Mouse (Mus musculus): ENCODE measurements around the gene Ugt1a10. TPM values are rescaled to one million over a fixed set of nuclear protein-coding genes. Genes with fewer than 3 reads are reported as not detected.

Ugt1a10 gene
- polyA plus RNA-seq, 1 experiment = not detected

DNA sequence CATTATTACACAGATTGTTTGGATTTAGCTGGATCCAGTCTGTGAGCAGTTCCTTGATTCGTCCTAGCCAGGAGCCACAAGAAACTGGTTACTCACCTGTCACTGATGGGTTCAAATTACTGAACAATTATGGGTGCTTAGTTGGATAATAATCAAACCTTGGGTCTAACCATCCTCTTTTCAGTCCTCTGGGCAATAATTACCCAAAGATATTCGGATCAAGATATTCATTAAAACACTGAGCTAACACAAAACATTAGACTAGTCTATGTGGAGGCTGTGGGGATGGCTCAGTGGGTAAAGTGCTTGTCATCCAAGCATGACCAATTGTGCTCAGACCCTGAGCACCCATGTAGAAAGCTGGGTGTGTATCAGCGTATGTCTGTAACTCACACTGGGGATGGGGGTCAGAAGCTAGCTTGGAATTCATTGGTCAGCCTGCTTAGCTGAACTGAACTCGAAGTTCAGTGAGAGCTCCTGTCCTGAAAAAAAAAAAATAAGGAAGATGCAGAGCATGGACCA, 180.8 kb downstream of the Ugt1a10 start:
- no peaks in the 10 kb centered on the region for H3K4me1 ChIP-seq (ENCODE audit: control insufficient read depth, insufficient read depth, low read length)
- WGBS = 58% methylated on average over 4 of the region's 4 CpGs
- H3K27ac ChIP-seq (ENCODE audit: insufficient read depth, low read depth, low read length) = no peak overlapping the region
- TF ChIP-seq POLR2A (IDR thresholded peaks at IDR 0.05; ENCODE audit: insufficient read depth, low read depth, low read length) (no peak), CTCF (IDR thresholded peaks at IDR 0.05; ENCODE audit: insufficient read depth, low read depth, low read length) (no peak)
- no peak overlapping the region for H3K4me3 ChIP-seq (ENCODE audit: insufficient read depth, low read depth, low read length)

DNA sequence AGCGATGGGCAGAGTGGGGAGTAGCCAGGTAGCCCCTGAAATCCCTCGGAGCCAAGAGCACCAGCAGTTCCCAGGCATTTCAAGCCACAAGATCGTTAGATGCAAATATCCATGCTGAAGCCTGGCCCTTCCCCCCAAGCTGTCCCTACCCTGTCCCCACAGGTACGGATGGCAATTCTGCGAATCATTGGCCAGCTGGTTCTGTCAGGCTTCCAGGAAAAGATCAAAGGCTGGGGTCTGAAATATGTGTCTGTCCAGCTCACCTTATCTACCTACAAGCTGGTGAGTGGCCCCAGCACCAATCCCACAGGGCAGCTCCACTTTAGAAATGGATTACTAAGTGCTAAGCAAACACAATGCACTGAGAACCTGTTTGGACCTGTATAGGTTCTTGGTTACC, 182.1 kb downstream of the Ugt1a10 start:
- H3K4me3 ChIP-seq (ENCODE audit: insufficient read depth, low read depth, low read length) = no peak overlapping the region
- 80% methylated on average over 5 of the region's 5 CpGs for WGBS
- no peaks in the 10 kb centered on the region for H3K4me1 ChIP-seq (ENCODE audit: control insufficient read depth, insufficient read depth, low read length)
- H3K27ac ChIP-seq (ENCODE audit: insufficient read depth, low read depth, low read length) = no peak overlapping the region
- TF ChIP-seq POLR2A (IDR thresholded peaks at IDR 0.05; ENCODE audit: insufficient read depth, low read depth, low read length) = no peak
- TF ChIP-seq CTCF (IDR thresholded peaks at IDR 0.05; ENCODE audit: insufficient read depth, low read depth, low read length) = no peak

DNA sequence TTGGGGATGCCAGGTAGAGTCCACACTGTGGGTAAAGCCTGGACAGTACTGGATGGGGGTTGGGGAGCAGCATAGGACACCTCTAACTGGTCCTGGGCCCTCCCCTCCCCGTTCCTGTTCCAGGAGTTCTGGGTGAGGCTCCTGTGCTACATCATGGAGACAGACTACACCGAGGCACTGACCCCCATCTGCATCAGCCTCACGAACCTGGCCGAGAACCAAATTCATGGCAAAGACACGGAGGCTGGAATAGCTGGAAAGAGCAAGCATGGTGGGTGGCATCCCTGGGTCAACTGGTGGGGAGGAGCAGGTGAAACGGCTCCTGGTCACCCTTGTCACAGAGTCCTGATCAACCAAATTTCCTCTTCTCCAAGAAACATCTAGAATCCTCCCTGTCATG, 183.6 kb downstream of the Ugt1a10 start:
- no peak overlapping the region for H3K4me3 ChIP-seq (ENCODE audit: insufficient read depth, low read depth, low read length)
- H3K4me1 ChIP-seq (ENCODE audit: control insufficient read depth, insufficient read depth, low read length) = no peaks in the 10 kb centered on the region
- no peak overlapping the region for H3K27ac ChIP-seq (ENCODE audit: insufficient read depth, low read depth, low read length)
- TF ChIP-seq CTCF (IDR thresholded peaks at IDR 0.05; ENCODE audit: insufficient read depth, low read depth, low read length) = no peak
- TF ChIP-seq POLR2A (IDR thresholded peaks at IDR 0.05; ENCODE audit: insufficient read depth, low read depth, low read length) = no peak
- WGBS = 75% methylated on average over 6 of the region's 6 CpGs

DNA sequence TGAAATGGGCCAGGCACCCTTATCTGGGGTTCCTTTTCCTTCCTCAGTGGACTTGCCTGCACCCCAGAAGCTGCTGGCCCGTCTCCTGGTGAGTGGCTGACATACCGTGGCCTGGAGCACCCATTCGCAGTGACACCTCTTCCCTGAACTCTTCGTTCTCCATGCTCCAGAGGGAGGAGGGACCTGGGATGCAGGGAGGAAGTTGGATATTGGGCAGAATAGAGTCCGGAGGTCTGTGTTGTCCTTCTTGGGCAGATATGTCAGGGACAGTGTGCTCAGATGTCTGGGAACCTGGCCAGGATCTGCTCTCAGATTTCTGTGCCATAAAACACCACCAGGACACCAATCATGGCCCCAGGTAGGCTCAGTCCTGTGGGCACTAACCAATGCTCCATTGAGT, 184.9 kb downstream of the Ugt1a10 start:
- TF ChIP-seq CTCF (IDR thresholded peaks at IDR 0.05; ENCODE audit: insufficient read depth, low read depth, low read length) = no peak
- no peak for TF ChIP-seq POLR2A (IDR thresholded peaks at IDR 0.05; ENCODE audit: insufficient read depth, low read depth, low read length)
- no peak overlapping the region for H3K4me3 ChIP-seq (ENCODE audit: insufficient read depth, low read depth, low read length)
- 76% methylated on average over 5 of the region's 5 CpGs for WGBS
- H3K4me1 ChIP-seq (ENCODE audit: control insufficient read depth, insufficient read depth, low read length) = no peaks in the 10 kb centered on the region
- no peak overlapping the region for H3K27ac ChIP-seq (ENCODE audit: insufficient read depth, low read depth, low read length)

DNA sequence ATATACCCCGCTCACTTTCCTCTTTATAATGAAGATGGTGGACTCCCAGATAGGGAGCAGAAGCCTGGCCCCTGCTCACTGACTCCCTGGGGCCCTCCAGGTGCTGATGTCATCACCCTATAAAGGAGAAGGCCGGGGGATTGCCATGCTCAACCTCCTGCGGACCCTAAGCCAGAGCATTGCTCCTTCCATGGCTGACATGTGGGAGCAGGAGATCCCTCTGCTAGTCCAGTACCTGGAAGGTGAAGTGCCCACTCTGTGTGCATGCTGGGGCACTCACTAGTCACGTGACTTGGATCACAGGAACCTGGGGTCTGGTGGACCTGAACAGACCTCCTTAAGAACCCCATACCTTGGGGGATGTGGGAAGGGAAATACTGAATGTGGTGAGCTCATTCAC, 185.4 kb downstream of the Ugt1a10 start:
- Histone ChIP-seq H3K27ac (ENCODE audit: insufficient read depth, low read depth, low read length) (no peak overlapping the region), H3K4me3 (ENCODE audit: insufficient read depth, low read depth, low read length) (no peak overlapping the region), H3K4me1 (ENCODE audit: control insufficient read depth, insufficient read depth, low read length) (no peaks in the 10 kb centered on the region)
- TF ChIP-seq CTCF (IDR thresholded peaks at IDR 0.05; ENCODE audit: insufficient read depth, low read depth, low read length) (no peak), POLR2A (IDR thresholded peaks at IDR 0.05; ENCODE audit: insufficient read depth, low read depth, low read length) (no peak)
- WGBS = 71% methylated on average over 4 of the region's 4 CpGs

DNA sequence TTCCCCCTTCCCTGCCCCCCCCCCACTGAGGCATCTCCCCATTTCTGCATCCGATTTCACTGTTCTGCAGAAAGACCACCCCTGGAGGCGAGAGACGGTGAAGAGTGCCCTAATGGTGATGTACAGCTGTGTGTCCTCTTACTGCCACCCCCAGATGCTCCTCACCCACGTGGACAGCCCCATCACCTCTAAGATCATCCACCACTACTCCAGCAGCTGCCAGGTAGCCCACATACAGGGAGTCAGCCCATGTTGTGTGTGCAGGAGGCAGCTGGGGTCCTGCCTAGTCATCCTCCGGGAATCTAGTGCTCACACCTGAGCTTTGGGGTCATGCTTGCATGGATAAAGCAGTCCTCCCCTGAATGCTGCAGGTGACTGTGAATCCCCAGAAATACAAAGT, 188.7 kb downstream of the Ugt1a10 start:
- H3K4me1 ChIP-seq (ENCODE audit: control insufficient read depth, insufficient read depth, low read length) = no peaks in the 10 kb centered on the region
- no peak for TF ChIP-seq CTCF (IDR thresholded peaks at IDR 0.05; ENCODE audit: insufficient read depth, low read depth, low read length)
- no peak for TF ChIP-seq POLR2A (IDR thresholded peaks at IDR 0.05; ENCODE audit: insufficient read depth, low read depth, low read length)
- no peak overlapping the region for H3K27ac ChIP-seq (ENCODE audit: insufficient read depth, low read depth, low read length)
- H3K4me3 ChIP-seq (ENCODE audit: insufficient read depth, low read depth, low read length) = no peak overlapping the region
- WGBS = 66% methylated on average over 5 of the region's 5 CpGs

DNA sequence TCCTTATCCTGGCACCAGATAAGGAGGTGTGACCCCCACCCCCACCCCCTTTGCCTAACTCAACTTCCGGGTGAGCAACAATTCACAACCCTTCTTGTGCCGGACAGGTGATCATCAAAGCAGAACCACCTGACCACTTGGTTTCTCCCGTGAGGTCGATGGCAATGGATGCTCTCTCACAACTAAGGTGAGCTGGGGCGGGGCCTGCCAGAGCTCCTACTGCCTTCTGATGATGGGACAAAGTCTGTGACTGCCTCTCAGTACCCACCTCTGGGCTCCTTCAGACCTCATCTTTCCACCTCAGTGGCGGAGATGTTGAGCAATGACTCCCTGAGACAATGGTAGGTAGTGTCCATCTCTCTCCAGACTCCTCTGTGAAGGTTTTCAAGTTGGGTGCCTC, 190.7 kb downstream of the Ugt1a10 start:
- no peak for TF ChIP-seq POLR2A (IDR thresholded peaks at IDR 0.05; ENCODE audit: insufficient read depth, low read depth, low read length)
- TF ChIP-seq CTCF (IDR thresholded peaks at IDR 0.05; ENCODE audit: insufficient read depth, low read depth, low read length) = no peak
- H3K4me1 ChIP-seq (ENCODE audit: control insufficient read depth, insufficient read depth, low read length) = no peaks in the 10 kb centered on the region
- H3K4me3 ChIP-seq (ENCODE audit: insufficient read depth, low read depth, low read length) = no peak overlapping the region
- WGBS = 80% methylated on average over 6 of the region's 6 CpGs
- H3K27ac ChIP-seq (ENCODE audit: insufficient read depth, low read depth, low read length) = no peak overlapping the region

DNA sequence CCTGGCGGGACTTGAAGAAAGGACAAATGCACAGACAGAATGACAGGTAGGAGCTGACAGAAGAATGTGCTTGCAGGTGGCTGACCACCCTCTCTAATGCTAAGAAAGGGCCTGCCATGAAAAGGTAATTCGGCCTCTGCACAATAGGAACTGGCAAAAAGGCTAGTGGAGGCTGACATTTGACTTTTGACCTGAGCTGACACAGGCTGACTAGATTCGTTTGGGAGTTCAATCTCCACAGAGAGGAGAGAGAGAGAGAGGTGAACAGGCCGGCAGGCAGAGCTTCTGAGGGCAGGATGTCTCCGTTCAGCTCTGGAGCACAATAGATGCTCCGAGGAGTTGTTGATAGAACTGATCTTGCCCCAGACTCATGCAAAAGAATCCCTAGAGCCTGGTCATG, 191.2 kb downstream of the Ugt1a10 start:
- TF ChIP-seq CTCF (IDR thresholded peaks at IDR 0.05; ENCODE audit: insufficient read depth, low read depth, low read length) (no peak), POLR2A (IDR thresholded peaks at IDR 0.05; ENCODE audit: insufficient read depth, low read depth, low read length) (no peak)
- 49% methylated on average over 6 of the region's 6 CpGs for WGBS
- no peak overlapping the region for H3K27ac ChIP-seq (ENCODE audit: insufficient read depth, low read depth, low read length)
- no peak overlapping the region for H3K4me3 ChIP-seq (ENCODE audit: insufficient read depth, low read depth, low read length)
- H3K4me1 ChIP-seq (ENCODE audit: control insufficient read depth, insufficient read depth, low read length) = no peaks in the 10 kb centered on the region

DNA sequence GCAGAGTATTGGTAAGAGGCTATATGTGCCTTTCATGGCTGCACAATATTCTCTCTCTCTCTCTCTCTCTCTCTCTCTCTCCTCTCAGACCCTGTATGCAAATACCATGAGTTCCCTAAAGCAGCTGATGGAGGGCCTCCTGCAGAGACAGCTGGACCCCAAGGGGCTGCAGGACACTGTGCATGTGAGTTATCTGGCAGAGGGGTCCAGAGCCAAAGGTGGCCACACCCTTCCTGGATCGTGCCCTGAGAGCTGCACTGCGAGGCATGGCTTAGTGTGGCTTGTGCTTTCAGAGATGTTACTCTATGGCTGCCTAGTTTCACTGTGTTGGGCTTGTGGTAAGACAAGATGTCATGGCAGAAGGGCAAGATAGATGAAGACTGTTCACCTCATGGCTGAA, 192.5 kb downstream of the Ugt1a10 start:
- no peak overlapping the region for H3K27ac ChIP-seq (ENCODE audit: insufficient read depth, low read depth, low read length)
- H3K4me1 ChIP-seq (ENCODE audit: control insufficient read depth, insufficient read depth, low read length) = no peaks in the 10 kb centered on the region
- WGBS = 42% methylated on average over 2 of the region's 2 CpGs
- H3K4me3 ChIP-seq (ENCODE audit: insufficient read depth, low read depth, low read length) = no peak overlapping the region
- no peak for TF ChIP-seq CTCF (IDR thresholded peaks at IDR 0.05; ENCODE audit: insufficient read depth, low read depth, low read length)
- no peak for TF ChIP-seq POLR2A (IDR thresholded peaks at IDR 0.05; ENCODE audit: insufficient read depth, low read depth, low read length)

DNA sequence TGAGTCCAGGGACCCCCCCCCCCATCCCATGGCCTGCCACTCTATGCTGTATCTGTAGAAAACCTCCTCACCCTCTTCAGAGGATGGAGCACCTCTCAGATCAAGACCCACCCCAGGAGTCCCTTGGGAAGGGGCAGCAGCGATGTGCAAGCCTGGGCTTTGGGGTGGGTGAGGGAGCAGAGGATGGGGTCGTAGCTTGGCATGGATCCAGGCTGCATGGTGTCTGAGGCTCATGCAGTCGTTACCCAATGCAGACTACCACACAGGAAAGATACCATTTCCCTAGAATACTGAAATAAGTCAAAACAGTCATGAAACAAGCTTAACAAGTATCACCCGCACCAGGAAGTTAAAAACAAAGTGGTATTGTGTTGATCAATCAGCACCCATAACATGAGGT, 193.5 kb downstream of the Ugt1a10 start:
- H3K4me1 ChIP-seq (ENCODE audit: control insufficient read depth, insufficient read depth, low read length) = no peaks in the 10 kb centered on the region
- 67% methylated on average over 4 of the region's 4 CpGs for WGBS
- no peak for TF ChIP-seq POLR2A (IDR thresholded peaks at IDR 0.05; ENCODE audit: insufficient read depth, low read depth, low read length)
- no peak for TF ChIP-seq CTCF (IDR thresholded peaks at IDR 0.05; ENCODE audit: insufficient read depth, low read depth, low read length)

More for the DNA sequence above, 193.5 kb downstream of the Ugt1a10 start:
- no peak overlapping the region for H3K4me3 ChIP-seq (ENCODE audit: insufficient read depth, low read depth, low read length)
- H3K27ac ChIP-seq (ENCODE audit: insufficient read depth, low read depth, low read length) = no peak overlapping the region

All from olfactory bulb, adult 2 months (tissue).